Mouse (Mus musculus) liver, embryonic 14.5 days (tissue): ENCODE results near the gene Trank1. TPM values are rescaled to one million over a fixed set of nuclear protein-coding genes. Genes with fewer than 3 reads are reported as not detected.

ENCODE experiments used
- ATAC-seq: fragments of 200-750 bp; cut with Nextera tagmentation; 2 replicates; pipeline ENCODE4 v1.8.0; 2017; ENCODE audit warnings: moderate number of reproducible peaks, mild to moderate bottlenecking, moderate library complexity; ENCODE audit not compliant: insufficient read depth
- DNase-seq, 3 experiments: peaks; one replicate each; pipeline ENCODE4 v3.0.0-alpha.2; 2012 to 2013; ENCODE audit warnings: low read depth in 3 of 3, low spot score in 3 of 3
- H3K27ac ChIP-seq: fragments of 300-500 bp; sonication (generic); 2 replicates; pipeline ENCODE4 v1.5.1; 2014; ENCODE audit warnings: moderate library complexity, mild to moderate bottlenecking, control low read depth, inconsistent platforms
- H3K27me3 ChIP-seq: fragments of 300-500 bp; sonication (generic); 2 replicates; pipeline ENCODE4 v1.6.1; 2014; ENCODE audit warnings: mild to moderate bottlenecking, low read length, moderate library complexity; ENCODE audit not compliant: control insufficient read depth, insufficient read depth
- H3K36me3 ChIP-seq: fragments of 300-500 bp; sonication (generic); replicated peaks from 2 replicates; pipeline ENCODE4 v1.6.1; 2014; ENCODE audit warnings: low read depth; ENCODE audit not compliant: control insufficient read depth, insufficient read depth
- H3K4me1 ChIP-seq, 2 experiments: fragments of 200-500 bp in 1 of 2; fragments of 300-500 bp in 1 of 2; sonication (generic) in 1 of 2; replicated peaks; 2 replicates each; pipeline ENCODE4 v1.6.1; 2012 to 2014; ENCODE audit warnings: antibody characterized with exemption in 1 of 2, inconsistent platforms in 1 of 2, low read length in 1 of 2; ENCODE audit not compliant: control insufficient read depth in 2 of 2, insufficient read depth in 2 of 2
- H3K4me2 ChIP-seq: fragments of 300-500 bp; sonication (generic); 2 replicates; pipeline ENCODE4 v1.6.1; 2014; ENCODE audit warnings: low read depth, mild to moderate bottlenecking, control low read depth, moderate library complexity
- H3K4me3 ChIP-seq, 2 experiments: fragments of 200-500 bp in 1 of 2; fragments of 300-500 bp in 1 of 2; sonication (generic) in 1 of 2; 2 replicates each; pipeline ENCODE4 v1.5.1; 2012 to 2014; ENCODE audit warnings: low read depth in 2 of 2, low read length in 2 of 2, mild to moderate bottlenecking in 2 of 2, control low read depth in 1 of 2, inconsistent platforms in 1 of 2, moderate library complexity in 1 of 2; ENCODE audit not compliant: insufficient read depth in 1 of 2
- H3K9ac ChIP-seq: fragments of 300-500 bp; sonication (generic); replicated peaks from 2 replicates; pipeline ENCODE4 v1.6.1; 2014; ENCODE audit warnings: mild to moderate bottlenecking, control low read depth, moderate library complexity
- H3K9me3 ChIP-seq: fragments of 300-500 bp; sonication (generic); 2 replicates; pipeline ENCODE4 v1.6.1; 2016; ENCODE audit warnings: low read length, mixed read lengths; ENCODE audit not compliant: control insufficient read depth
- CTCF ChIP-seq: IDR thresholded peaks from 2 replicates; pipeline ENCODE4 v1.5.1; 2016; ENCODE audit warnings: antibody characterized with exemption, low read depth, control low read depth
- EP300 ChIP-seq: IDR thresholded peaks from 2 replicates; pipeline ENCODE4 v1.6.1; 2016; ENCODE audit warnings: antibody characterized with exemption, low read depth
- WGBS: fragments of 180-500 bp; shearing (Covaris S2); extraction: QIAGEN DNeasy Blood & Tissue Kit; methylation state at CpG from one replicate; pipeline ENCODE4 v1.1.7; 2014; ENCODE audit not compliant: insufficient replicate concordance; 5-methylcytosine and 5-hydroxymethylcytosine counted together
- polyA plus RNA-seq, 2 experiments: library from polyadenylated mRNA; depleted of rRNA in 1 of 2; stranded (reverse) in 1 of 2; unstranded in 1 of 2; fragments of >200 nt; fragmentation: Nextera tagmentation in 1 of 2; extraction: Ambion mirVana in 1 of 2; gene quantifications; 2 replicates each; pipeline versions ENCODE4 v1.2.1 to v1.2.3; 2012 to 2014

The Trank1 gene
- polyA plus RNA-seq, 2 experiments, result 0.02 TPM; not detected in 1

GRCm38 (mm10) chr9:111400089-111400488, 88.5 kb downstream of the Trank1 start:
- H3K27ac ChIP-seq, result no peak overlapping the region
- no peaks in the 10 kb centered on the region for H3K9me3 ChIP-seq
- no peaks in the 10 kb centered on the region for H3K4me1 ChIP-seq
- WGBS, result 56% methylated on average over 4 of the region's 4 CpGs
- no peak overlapping the region for H3K4me3 ChIP-seq
- no peak overlapping the region for H3K4me2 ChIP-seq
- DNase-seq, result no peak
- TF ChIP-seq CTCF (no peak), EP300 (no peak)
- ATAC-seq, result no peak
- no peaks in the 10 kb centered on the region for H3K27me3 ChIP-seq
- no peaks in the 10 kb centered on the region for H3K36me3 ChIP-seq
- H3K9ac ChIP-seq, result no peak overlapping the region

DNA sequence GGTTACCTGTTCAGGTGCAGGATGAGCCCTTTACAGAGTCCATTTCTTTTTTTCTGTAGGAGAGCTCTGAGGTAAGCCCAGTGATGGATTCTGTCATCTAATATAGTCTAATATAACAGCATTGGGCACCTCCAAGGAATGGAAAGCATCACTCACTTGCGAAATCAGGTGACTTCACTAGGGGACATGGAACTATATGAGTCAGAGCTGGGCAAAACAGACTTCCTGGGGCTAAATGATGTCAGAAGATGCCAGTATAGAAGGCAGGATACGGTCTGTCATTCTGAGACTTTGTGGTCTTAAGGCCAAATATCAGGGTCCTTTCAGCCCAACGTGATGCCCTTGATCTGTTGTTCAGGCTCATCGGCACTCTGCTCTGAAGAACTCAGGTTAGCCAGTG, 91.6 kb downstream of the Trank1 start:
- no peaks in the 10 kb centered on the region for H3K36me3 ChIP-seq
- H3K4me1 ChIP-seq, result no peaks in the 10 kb centered on the region
- H3K4me3 ChIP-seq, result no peak overlapping the region
- no peak overlapping the region for H3K4me2 ChIP-seq
- H3K27ac ChIP-seq, result no peak overlapping the region
- 71% methylated on average over 4 of the region's 4 CpGs for WGBS
- H3K27me3 ChIP-seq, result no peaks in the 10 kb centered on the region
- no peak overlapping the region for H3K9ac ChIP-seq
- no peak for ATAC-seq
- DNase-seq, result no peak
- TF ChIP-seq CTCF, result no peak
- no peak for TF ChIP-seq EP300
- H3K9me3 ChIP-seq, result no peaks in the 10 kb centered on the region

DNA sequence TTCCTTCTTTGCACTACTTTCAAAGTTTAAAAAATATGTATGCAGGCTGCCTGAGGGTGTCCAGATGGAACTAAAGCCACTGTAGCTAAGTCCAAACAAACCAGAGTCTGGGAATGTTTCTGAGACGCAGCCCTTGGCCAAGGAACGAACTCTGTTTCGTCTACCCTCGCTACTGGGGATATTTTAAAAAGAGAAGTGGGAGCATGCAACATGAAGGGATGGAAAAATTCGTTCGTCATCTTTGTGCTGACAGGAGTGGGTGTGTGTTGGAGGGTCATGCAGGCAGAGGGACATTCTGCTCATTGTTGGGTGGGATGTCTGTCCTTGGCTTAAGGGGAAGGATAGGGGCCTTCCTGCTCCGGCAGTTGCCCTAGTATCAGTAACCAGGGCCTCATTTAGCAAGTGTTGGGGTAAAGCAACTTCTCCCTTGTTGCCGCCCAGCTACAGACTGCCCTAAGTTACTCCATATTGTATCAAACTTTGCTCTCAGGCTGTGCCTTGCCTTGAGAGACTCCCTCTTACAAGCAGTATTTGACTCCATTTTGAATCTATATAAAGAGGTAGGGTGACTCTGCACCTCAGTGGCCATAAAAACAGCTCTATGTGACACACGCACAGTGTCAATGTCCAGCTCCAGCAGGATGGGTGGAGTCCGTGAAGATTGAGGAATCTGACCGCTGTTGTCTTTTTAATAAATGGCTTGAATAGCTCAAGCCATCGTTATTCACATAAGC, 93.0 kb downstream of the Trank1 start:
- WGBS, result 64% methylated on average over 12 of the region's 12 CpGs
- no peak for TF ChIP-seq CTCF
- TF ChIP-seq EP300, result no peak
- Histone ChIP-seq H3K27ac (no peak overlapping the region), H3K4me3 (no peak overlapping the region), H3K4me1 (no peaks in the 10 kb centered on the region), H3K9ac (no peak overlapping the region), H3K9me3 (no peaks in the 10 kb centered on the region), H3K36me3 (no peaks in the 10 kb centered on the region), H3K4me2 (no peak overlapping the region), H3K27me3 (no peaks in the 10 kb centered on the region)
- no peak for ATAC-seq
- DNase-seq, result no peak

DNA sequence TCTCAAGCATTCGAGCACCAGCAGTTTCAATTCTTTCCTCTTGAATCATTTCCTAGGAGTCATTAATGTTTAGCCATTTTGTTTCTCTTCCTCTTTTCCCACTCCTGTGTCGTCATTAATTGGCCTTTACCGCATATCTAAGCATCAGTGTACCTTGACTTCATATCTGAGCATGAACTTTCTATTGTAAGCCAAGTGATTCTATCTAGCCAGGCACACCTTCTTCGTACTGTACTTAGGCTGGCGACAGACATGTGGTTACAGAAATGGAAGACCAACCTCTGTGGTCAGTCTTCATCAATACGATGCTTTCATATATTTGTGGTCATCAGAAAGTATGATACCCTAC, 93.5 kb downstream of the Trank1 start:
- H3K4me3 ChIP-seq, result no peak overlapping the region
- WGBS, result 62% methylated on average over 6 of the region's 6 CpGs
- ATAC-seq, result no peak
- no peaks in the 10 kb centered on the region for H3K27me3 ChIP-seq
- no peaks in the 10 kb centered on the region for H3K9me3 ChIP-seq
- no peak overlapping the region for H3K9ac ChIP-seq
- no peaks in the 10 kb centered on the region for H3K36me3 ChIP-seq
- H3K27ac ChIP-seq, result no peak overlapping the region
- no peak for DNase-seq
- no peak overlapping the region for H3K4me2 ChIP-seq
- no peaks in the 10 kb centered on the region for H3K4me1 ChIP-seq
- TF ChIP-seq CTCF, result no peak
- no peak for TF ChIP-seq EP300

GRCm38 (mm10) chr9:111408012-111408411, 96.5 kb downstream of the Trank1 start:
- 53% methylated on average over 6 of the region's 6 CpGs for WGBS
- Histone ChIP-seq H3K9ac (no peak overlapping the region), H3K27me3 (no peaks in the 10 kb centered on the region), H3K9me3 (no peaks in the 10 kb centered on the region), H3K4me3 (no peak overlapping the region), H3K36me3 (no peaks in the 10 kb centered on the region), H3K27ac (no peak overlapping the region), H3K4me2 (no peak overlapping the region), H3K4me1 (no peaks in the 10 kb centered on the region)
- ATAC-seq (no peak), DNase-seq (no peak)
- TF ChIP-seq CTCF (no peak), EP300 (no peak)
